Mouse (Mus musculus): ENCODE data around the gene Car10. TPM values are rescaled to one million over a fixed set of nuclear protein-coding genes. Genes with fewer than 3 reads are reported as not detected.

Gene Car10
- total RNA-seq, 2 experiments from 2014 or later: 138 to 154 TPM

DNA sequence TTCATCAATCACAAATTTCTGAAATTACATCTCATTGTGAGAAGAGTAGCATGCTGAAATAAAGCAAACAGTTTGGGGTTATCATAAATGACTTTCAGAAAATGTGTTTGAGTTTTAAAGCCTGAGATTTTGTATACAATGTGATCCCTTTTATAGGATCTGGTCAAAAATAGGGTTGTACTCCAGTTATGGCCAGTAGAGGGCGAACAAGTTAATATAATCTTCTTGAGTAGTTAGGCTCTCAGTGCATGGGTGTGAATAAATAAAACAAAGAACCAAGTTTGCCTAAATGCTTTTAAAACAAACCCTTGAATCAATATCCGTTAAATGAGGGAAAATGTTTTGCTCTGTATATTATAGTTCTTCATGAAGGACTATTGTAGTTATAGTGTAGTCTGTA is 46.7 kb downstream of the Car10 start:
- peak; percentile 20 to 43 for DNase-seq (ENCODE audit: low spot score in 2 of 2)

DNA sequence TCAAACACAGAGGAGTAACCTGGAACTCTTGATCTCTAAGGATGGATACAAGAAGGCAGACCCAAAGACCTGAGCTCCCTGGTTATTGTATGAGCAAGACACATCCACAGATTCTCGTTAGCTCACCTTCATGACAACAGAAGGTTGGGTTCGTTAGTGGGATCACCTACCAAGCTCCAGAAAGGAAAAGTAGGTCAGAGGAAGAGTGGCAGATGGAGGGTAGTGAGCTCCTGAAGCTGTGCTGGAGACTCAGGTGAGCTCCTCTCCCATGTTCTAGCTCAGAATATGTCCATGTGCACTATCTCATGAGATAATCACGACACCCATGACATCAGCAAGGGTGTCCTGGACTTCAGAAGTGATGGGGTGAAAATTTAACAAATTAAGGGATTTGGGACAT is 57.1 kb downstream of the Car10 start:
- DNase-seq (ENCODE audit: low spot score in 2 of 2): no peak

DNA sequence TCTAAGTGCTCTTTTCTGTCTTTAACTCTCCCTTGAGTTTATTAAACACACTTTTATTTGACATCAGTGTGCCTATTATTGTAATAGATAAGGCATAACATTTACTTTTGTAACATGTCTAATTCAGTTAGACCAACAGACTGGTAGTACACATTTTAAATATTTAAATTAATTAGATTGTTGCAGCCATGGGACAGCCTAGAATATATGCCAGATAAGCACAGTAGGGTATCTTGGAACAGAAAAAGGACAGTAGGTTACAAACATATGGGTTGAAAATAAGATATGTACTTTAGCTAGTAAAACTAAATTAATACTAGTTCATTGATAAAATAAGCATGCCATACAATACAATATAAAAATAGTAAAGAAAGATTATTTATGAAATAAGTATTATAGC is 74.6 kb downstream of the Car10 start:
- no peak for DNase-seq (ENCODE audit: low spot score in 2 of 2)

DNA sequence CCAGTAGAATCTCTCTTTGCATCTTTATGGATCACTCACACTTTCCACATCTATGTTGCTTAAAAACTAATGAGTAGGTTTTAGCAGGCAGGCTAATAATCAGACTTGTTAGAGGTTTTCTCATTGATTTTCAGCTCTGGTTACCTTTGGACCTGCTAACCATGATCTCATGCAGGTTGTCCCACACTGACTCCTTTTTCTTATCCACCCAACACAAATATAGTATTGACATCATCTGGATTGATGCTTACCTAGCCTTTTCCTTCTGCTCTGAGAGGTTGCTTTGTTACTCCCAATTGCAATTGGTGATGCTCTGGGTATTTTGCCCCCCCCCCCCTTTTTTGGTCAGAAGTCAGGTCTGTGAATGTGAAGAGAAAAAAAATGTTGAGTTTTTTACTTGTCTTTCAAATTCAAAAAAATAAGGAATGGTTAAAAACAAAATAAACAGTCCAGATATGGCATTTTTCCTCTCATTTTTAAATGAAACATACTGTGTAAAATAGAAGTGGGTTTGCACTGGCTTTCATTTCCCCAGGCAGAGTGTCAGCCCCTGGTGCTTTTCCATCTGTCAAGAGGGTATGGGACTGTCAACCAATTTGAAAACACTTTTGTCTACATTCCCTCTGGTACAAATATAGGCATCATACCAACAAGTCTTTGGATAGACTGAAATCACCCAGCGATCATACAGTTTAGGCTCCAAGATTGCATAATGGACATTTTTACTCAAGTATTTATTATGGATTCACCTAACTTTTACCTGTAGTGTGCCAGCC is 75.9 kb downstream of the Car10 start:
- no peak for DNase-seq (ENCODE audit: low spot score in 2 of 2)

DNA sequence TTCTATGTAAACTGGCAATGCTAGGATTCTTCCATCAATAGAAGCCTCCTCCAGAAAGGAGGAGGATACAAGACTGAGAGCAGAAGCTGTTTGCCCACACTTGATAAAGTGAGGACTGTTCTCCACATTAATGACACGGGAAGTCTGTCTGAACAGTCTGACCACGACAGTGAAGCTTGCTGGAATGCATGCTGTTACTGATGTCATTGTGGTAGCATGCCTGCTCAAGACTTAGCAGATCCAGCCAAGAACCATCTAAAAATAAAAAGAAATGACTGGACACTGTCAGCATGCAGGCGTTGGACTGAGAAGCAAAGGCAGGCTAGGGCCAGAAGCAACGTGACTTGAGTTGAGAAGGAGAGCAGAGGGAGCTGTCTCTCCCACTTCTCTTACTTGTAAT is 87.6 kb downstream of the Car10 start:
- DNase-seq (ENCODE audit: low spot score in 2 of 2): peak; percentile 15 to 34

DNA sequence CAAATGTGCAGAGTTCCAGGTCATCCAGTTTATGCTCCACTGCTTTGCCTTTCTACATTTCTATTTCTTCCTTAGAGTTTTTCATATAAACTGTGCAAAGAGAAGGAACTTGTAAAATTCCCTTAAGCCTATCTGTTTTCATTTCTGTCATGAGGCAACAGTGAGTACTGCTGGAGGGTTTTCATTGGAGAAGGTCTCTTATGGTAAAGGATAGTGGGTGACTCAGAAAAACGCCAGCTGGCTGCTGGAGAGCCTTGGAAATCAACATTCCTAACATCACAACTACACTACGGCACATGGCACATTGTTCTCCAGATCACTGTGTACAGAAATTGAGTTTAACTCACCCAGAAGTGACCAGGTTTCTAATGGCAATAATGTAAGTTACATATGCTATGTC is 88.3 kb downstream of the Car10 start:
- DNase-seq (ENCODE audit: low spot score in 2 of 2): peak in 1 of 2 experiments; percentile 28

DNA sequence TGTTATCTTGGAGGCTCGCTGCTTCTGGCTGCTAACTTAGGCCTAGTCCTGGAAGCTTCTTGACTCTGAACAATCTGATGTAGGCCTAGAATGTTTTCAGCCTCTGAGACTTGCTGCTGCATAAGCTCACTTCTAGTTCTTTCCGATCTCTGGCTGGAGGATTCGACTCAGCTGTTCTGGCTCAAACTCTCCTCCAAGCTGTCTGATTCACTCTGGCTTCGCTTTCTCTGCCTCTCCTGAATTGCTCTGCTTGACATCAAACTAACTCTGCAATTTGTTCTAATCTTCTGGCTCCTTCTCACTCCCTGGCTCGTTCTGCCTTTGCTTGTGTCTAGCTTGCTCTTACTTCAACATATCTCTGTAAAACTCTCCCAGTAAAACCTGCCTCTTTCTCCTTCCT is 90.8 kb downstream of the Car10 start:
- DNase-seq (ENCODE audit: low spot score in 2 of 2): no peak

DNA sequence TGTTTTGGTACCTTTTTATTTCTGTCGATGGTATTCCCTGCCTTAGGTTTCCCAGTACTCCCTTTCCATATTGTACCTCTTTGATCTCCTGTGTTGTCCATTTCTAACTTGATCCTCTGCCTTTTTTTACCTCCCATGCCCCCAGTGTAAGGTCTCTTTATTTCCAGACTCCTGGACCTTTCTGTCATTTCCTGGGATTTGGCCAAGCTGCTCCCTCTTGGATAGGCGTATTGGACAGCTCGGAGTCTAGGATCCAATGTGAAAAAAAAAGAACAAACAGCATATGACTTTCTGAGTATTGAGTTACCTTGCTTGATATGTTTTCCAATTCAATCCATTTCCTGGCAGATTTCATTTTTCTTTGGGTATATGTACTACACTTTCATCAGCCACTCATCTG is 102.2 kb downstream of the Car10 start:
- DNase-seq (ENCODE audit: low spot score in 2 of 2): no peak

DNA sequence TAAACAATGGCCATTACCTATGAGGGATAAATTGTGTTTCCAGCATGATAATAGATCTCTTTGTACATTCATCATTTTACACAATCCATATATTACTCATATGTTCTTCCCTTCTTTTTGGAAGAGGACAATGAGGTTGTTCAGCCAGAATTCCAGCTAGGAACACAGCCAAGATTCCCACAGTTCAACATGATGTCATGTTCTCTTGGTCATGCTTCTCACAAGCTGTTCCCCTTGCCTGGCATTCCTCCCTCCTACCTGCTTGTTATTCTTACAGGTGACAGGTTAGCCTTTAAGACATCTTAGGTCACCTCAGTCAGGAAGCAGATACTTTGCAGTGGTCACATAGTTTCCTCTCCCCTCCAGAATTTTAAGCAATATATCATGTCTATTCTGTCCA is 119.6 kb downstream of the Car10 start:
- DNase-seq (ENCODE audit: low spot score in 2 of 2): no peak

DNA sequence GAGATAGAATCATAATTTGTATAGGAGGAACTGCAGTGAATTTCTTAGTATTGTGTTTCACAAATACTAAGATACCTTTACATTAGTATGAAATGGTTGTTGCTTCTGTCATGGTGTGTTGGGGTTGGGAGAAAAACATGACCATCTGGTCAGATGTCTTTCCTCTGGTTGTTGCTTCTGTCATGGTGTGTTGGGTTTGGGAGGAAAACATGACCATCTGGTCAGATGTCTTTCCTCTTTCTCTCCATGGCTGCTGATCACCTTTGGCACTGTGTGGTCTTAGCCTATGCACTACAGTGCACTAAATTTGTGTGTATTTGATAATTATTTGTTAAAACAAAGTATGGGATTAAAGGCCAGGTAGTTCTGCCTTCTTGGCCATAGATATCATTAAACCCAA is 132.2 kb downstream of the Car10 start:
- DNase-seq (ENCODE audit: low spot score in 2 of 2): no peak

DNA sequence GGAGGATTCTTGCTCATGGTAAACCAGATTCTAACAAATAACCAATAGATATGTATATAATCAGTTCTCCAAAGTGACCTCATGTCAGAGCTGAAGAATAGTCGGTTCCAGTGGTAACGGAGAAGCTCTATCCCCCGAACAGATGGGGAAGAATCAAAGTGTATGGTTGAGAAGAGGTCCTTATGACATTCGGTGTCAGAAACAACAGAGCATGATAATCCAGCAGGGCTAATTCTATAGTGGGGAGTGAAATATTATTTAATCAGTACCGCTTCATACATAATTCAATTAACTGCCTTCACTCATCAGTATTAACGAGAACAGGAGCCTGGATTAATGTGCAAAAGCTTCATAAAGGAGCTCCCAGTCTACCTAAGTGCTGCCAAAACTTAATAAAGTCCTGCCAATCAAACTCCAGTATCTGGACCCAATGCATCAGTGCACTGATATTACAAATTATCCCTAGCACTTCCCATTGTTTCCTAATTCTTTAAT is 152.0 kb downstream of the Car10 start:
- no peak for DNase-seq (ENCODE audit: low spot score in 2 of 2)

DNA sequence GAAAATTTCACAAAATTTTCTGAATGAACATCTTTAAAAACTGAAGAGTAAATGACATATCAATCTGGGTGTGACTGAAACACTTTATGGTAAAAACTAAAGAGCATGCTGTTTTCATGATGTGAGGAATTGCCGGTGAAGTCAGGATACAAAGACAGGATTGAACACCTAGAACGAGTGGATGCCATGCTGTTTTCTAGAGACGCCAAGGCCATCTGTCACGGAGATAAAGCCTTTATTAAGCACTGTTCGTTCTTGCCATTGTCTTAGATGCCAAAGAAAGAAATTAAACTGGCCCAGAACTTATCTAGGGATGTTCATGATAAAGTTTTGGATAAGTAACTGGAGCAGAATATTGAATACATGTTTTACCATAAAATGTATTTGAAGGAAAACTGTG is 153.9 kb downstream of the Car10 start:
- no peak for DNase-seq (ENCODE audit: low spot score in 2 of 2)

DNA sequence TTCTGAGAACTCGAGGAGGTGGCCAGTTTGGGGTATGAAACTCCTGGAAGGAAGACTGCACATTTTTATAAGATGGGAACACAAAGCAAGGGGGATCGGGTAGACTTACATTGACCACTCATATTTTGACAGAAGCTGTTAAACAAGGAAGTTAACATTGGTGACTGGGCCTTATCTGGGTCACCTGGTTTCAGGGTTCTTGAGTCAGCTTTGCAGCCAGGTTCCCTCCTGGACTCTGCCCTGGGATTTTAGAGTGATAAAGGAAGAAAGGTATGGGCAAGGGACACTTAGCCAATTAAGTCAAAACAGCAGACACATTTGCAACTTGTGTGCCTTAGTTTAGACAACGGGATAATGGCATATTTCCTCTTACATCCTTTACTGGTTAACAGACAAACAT is 166.2 kb downstream of the Car10 start:
- DNase-seq (ENCODE audit: low spot score in 2 of 2): no peak

DNA sequence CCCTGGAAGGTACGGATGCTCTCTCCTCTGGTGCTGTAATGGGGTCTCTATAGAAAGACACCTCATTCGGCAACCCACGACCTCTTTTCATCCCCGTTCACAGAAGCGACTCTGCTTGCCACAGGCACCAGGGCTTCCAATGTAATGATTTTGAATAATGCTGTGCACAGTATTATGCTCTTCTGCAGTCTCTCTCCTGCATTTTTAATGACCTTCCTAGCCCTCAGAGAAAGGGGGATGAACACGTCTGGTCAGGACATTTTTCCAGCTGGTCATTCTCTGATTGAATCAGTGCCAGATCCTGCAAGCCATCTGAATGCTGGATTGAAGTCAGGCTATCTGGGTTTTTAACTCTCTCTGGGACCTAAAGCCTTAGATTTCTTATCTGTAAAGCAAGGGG is 174.2 kb downstream of the Car10 start:
- no peak for DNase-seq (ENCODE audit: low spot score in 2 of 2)

DNA sequence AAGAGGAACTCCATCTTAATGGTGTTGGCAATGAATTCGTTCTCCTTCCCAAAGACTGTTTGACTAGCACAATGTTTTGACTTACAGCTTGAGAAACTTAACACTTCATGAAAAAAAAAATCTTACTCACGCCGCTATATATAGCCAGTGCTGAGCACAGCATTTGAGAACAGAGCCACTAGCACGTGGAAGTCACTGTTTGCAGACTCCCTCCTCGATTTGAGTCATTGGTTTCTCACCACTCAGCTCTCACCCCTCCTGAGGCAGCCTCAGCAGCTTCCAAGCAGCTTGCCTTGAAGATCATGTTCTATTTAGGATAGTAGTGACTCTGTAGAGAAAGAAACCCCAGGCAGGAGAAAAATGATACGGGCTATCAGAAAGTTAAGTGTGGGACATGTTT is 176.1 kb downstream of the Car10 start:
- DNase-seq (ENCODE audit: low spot score in 2 of 2): peak; percentile 43 to 55

DNA sequence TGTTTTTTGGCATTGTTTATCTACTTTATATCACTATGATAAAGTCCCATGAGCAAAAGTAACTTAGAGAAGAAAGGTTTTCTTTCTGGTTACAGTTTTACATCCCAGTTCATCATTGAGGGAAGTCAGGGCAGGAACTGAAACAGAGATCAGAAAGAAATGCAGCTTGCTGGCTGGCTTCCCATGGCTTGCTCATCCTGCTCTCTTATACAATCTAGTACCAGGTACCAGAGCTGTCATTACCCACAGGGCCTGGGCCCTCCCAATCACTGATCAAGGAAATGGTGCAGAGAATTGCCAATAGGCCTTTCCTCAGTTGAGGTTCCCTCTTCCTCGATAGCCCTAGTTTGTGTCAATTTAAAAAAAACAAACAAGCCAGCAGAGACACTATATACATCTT is 195.8 kb downstream of the Car10 start:
- DNase-seq (ENCODE audit: low spot score in 2 of 2): no peak

DNA sequence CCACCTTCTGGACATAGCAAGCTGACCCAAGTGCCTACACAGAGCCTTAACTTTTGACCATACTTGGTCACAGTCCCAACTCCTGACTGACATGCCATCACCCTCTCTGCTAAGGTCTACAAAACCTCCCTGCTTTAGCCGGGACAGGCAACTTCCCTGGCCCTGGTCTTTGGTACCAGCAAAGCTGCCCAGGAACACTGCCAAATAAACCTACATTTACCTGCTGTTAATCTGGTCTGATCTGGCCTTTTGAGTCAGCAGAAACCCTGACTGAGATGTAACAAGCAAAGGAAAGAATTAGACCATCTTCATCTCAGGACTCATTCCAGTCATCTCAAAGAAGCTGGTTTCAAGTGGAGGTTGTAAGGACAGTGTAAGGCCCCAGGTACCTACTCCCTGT is 212.2 kb downstream of the Car10 start:
- DNase-seq (ENCODE audit: low spot score in 2 of 2): no peak

DNA sequence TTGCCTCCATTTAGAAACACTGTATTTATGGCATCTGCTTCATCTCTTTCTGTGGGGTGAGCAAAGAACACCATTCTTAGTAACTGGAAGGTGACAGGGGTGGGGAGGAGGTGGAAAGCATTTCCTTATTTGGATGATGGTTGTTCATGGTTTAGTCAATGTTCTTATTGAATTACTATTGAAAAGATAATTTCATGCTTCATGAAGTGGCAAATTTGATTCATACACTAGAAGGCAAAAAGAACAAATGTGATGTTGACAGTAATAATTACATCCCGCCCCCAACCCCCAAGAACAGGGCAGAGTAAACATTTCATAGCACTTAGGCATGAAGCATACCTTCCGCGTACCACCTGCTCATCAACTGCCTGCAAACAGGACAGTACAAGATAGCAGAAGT is 239.9 kb downstream of the Car10 start:
- DNase-seq (ENCODE audit: low spot score in 2 of 2): no peak

DNA sequence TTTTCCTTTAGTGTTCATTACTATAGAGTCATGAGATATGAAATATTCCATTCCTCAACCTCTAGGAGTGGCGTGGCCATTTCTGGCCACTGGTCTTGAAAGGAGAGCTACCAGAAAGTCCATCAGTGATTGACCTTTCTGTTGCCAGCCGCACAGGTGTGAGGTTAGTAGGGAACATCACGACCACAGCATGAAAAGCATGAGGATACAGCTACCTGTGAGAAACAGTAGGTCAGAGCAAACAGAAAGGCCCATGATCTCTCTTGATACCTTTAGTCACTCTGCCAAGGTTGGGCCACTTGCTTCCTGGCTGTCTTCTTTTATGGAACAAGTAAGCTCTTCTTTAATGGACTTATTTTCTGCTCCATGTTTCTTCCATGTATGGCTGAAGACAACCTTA is 246.1 kb downstream of the Car10 start:
- no peak for DNase-seq (ENCODE audit: low spot score in 2 of 2)

DNA sequence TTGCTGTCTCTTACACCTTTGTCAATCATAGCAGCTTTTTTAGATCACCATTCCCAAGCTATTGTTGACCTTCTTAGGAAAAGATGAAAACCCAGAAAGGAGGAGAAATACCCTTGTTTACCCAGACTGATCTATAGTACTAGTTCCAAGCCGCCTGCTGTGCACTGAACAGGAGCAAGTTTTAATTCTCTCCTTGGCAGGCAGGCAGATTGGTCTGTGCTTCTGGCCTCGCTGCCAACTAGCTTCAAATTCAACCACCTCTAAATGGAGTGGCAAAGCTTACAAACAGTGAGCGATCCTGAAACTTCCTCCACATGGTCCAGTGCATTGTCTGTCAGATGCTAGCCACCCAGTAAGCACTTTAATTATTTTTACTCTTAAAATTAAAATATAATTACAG is 247.0 kb downstream of the Car10 start:
- peak; percentile 4 to 9 for DNase-seq (ENCODE audit: low spot score in 2 of 2)

DNA sequence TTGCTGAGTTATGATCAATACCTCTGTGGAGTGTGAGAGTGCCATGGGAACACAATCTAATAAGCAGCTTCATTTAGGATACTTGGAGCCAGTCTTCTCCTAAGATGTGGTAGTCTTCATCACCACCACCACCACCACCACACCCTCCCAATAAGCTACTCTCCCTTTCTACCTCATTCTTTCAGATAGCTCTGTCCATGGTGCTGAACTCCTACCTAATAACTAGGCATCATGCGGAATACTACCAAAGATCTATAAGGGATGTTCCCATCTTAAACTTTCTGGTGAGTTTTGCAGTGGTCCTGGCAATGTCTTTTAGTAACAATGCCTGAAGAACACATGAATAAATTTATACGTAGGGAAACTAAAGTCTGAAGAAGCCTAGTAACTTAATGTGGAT is 263.7 kb downstream of the Car10 start:
- DNase-seq (ENCODE audit: low spot score in 2 of 2): no peak

DNA sequence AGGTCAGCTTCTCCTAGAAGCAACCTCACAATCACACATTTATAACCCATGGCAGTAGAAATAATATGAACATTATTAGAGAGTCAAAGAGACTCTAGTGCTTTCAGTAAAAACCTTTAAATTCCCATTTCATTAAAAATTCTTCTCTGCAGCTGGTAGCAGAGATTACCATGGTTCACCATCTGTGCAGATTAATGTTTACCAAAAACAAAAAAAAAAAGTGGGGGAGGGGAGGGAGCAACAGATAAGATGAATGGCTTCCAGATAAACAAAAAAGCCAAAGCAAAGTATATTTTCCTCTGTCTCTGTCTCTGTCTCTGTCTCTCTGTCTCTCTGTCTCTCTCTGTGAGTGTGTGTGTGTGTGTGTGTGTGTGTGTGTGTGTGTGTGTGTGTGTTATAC is 266.3 kb downstream of the Car10 start:
- no peak for DNase-seq (ENCODE audit: low spot score in 2 of 2)

DNA sequence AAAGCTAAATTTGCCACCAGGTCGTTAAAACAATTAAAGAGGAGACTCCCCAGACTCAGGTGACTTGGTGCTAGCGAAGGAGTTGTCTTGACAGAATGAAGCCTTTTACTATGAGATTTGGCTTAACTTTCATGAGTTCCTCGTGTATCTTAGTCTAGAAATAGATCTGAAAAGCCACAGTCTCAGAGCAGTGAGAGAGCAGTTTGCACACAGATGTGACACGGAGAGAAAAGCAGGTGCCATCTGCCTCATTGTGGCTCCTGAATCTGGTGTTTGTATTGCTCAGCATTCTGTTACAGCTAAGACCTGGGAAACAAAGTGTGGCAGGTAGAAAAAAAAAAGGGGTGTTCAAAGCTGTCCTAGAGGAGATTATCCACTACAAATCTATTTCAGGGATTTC is 269.4 kb downstream of the Car10 start:
- DNase-seq (ENCODE audit: low spot score in 2 of 2): peak in 1 of 2 experiments; percentile 6
